Mouse (Mus musculus) midbrain, postnatal 0 days (tissue): Measurements from ENCODE around the gene Ablim2. TPM values are rescaled to one million over a fixed set of nuclear protein-coding genes. Genes with fewer than 3 reads are reported as not detected.

Experiments
- ATAC-seq: fragments of 200-750 bp; cut with Nextera tagmentation; 2 replicates; pipeline ENCODE4 v1.8.0; 2017; ENCODE audit warnings: moderate number of reproducible peaks, mild to moderate bottlenecking, moderate TSS enrichment, moderate library complexity; ENCODE audit not compliant: low FRiP score
- DNase-seq: peaks from one replicate; pipeline ENCODE4 v3.0.0-alpha.2; 2015; ENCODE audit warnings: low spot score
- H3K27ac ChIP-seq: fragments of 300-500 bp; sonication (generic); 2 replicates; pipeline ENCODE4 v1.5.1; 2014; ENCODE audit warnings: low read depth, mild to moderate bottlenecking, low read length, mixed read lengths
- H3K27me3 ChIP-seq: fragments of 300-500 bp; sonication (generic); 2 replicates; pipeline ENCODE4 v1.6.1; 2014; ENCODE audit warnings: low read length, control low read depth, mixed read lengths; ENCODE audit not compliant: insufficient read depth
- H3K36me3 ChIP-seq: fragments of 300-500 bp; sonication (generic); 2 replicates; pipeline ENCODE4 v1.6.1; 2014; ENCODE audit warnings: low read length, control low read depth, mixed read lengths; ENCODE audit not compliant: insufficient read depth
- H3K4me1 ChIP-seq: fragments of 300-500 bp; sonication (generic); 2 replicates; pipeline ENCODE4 v1.6.1; 2014; ENCODE audit warnings: mild to moderate bottlenecking, control low read depth, antibody characterized with exemption, low read length, mixed read lengths; ENCODE audit not compliant: insufficient read depth
- H3K4me2 ChIP-seq: fragments of 300-500 bp; sonication (generic); 2 replicates; pipeline ENCODE4 v1.6.1; 2014; ENCODE audit warnings: low read depth, mild to moderate bottlenecking, low read length, mixed read lengths; ENCODE audit not compliant: poor library complexity, severe bottlenecking
- H3K4me3 ChIP-seq: fragments of 300-500 bp; sonication (generic); 2 replicates; pipeline ENCODE4 v1.5.1; 2014; ENCODE audit warnings: low read depth, mild to moderate bottlenecking, low read length, moderate library complexity
- H3K9ac ChIP-seq: fragments of 300-500 bp; sonication (generic); replicated peaks from 2 replicates; pipeline ENCODE4 v1.6.1; 2014; ENCODE audit warnings: mild to moderate bottlenecking, low read length, moderate library complexity, mixed read lengths; ENCODE audit not compliant: poor library complexity, severe bottlenecking
- H3K9me3 ChIP-seq: fragments of 300-500 bp; sonication (generic); 2 replicates; pipeline ENCODE4 v1.6.1; 2016; ENCODE audit warnings: low read length, control low read depth
- CTCF ChIP-seq: IDR thresholded peaks from 2 replicates; pipeline ENCODE4 v1.5.1; 2016; ENCODE audit warnings: antibody characterized with exemption, mild to moderate bottlenecking
- WGBS: fragments of 180-500 bp; shearing (Covaris S2); extraction: QIAGEN DNeasy Blood & Tissue Kit; methylation state at CpG from one replicate; pipeline ENCODE4 v1.1.7; 2014; 5-methylcytosine and 5-hydroxymethylcytosine counted together
- polyA plus RNA-seq: library from polyadenylated mRNA; unstranded; fragments of >200 nt; fragmentation: Nextera tagmentation; extraction: Ambion mirVana; gene quantifications from 2 replicates; pipeline ENCODE4 v1.2.1, GENCODE M21; 2015
- total RNA-seq: library from RNA; depleted of rRNA; stranded (reverse); fragments of >200 nt; gene quantifications from 2 replicates; pipeline ENCODE4 v1.2.3, GENCODE M21; 2014

Gene Ablim2
- total and polyA plus RNA-seq, 2 experiments from 2014 or later: 32.2 to 44.9 TPM

GRCm38 (mm10) chr5:35826465-35826864 is 68.8 kb downstream of the Ablim2 start:
- ATAC-seq: no peak
- H3K9me3 ChIP-seq: no peaks in the 10 kb centered on the region
- no peaks in the 10 kb centered on the region for H3K4me1 ChIP-seq
- peaks cover 8% of the 10 kb centered on the region; the same call in 1 of the 2 replicates for H3K36me3 ChIP-seq
- H3K27ac ChIP-seq: no peak overlapping the region
- H3K9ac ChIP-seq: no peak overlapping the region
- no peak for DNase-seq
- TF ChIP-seq CTCF: 0 out of 2 replicates have a peak, but pooled peaks have one; percentile 17
- no peak overlapping the region for H3K4me3 ChIP-seq
- no peak overlapping the region for H3K4me2 ChIP-seq
- WGBS: 73% methylated on average over 5 of the region's 5 CpGs
- H3K27me3 ChIP-seq: no peaks in the 10 kb centered on the region

- Histone ChIP-seq H3K9ac (no peak overlapping the region), H3K9me3 (no peaks in the 10 kb centered on the region), H3K4me2 (no peak overlapping the region), H3K27ac (no peak overlapping the region), H3K4me3 (no peak overlapping the region), H3K27me3 (no peaks in the 10 kb centered on the region), H3K36me3 (peaks cover 5% of the 10 kb centered on the region; the same call in 1 of the 2 replicates), H3K4me1 (no peaks in the 10 kb centered on the region)
- TF ChIP-seq CTCF: no peak
- DNase-seq: peak; percentile 69
- ATAC-seq: peak; percentile 65
- WGBS: 41% methylated on average over 14 of the region's 14 CpGs
Measured at GRCm38 (mm10) chr5:35827075-35827474, 69.4 kb downstream of the Ablim2 start.

GRCm38 (mm10) chr5:35827856-35828255 is 70.2 kb downstream of the Ablim2 start:
- no peaks in the 10 kb centered on the region for H3K4me1 ChIP-seq
- WGBS: 88% methylated on average over 5 of the region's 5 CpGs
- no peak for TF ChIP-seq CTCF
- H3K27me3 ChIP-seq: no peaks in the 10 kb centered on the region
- DNase-seq: no peak
- H3K36me3 ChIP-seq: peaks cover 10% of the 10 kb centered on the region; the same call in 1 of the 2 replicates
- no peak overlapping the region for H3K4me3 ChIP-seq
- no peaks in the 10 kb centered on the region for H3K9me3 ChIP-seq
- H3K27ac ChIP-seq: no peak overlapping the region
- H3K4me2 ChIP-seq: no peak overlapping the region
- ATAC-seq: no peak
- no peak overlapping the region for H3K9ac ChIP-seq

GRCm38 (mm10) chr5:35830101-35830500 is 72.4 kb downstream of the Ablim2 start:
- Histone ChIP-seq H3K4me3 (no peak overlapping the region), H3K9me3 (no peaks in the 10 kb centered on the region), H3K27me3 (no peaks in the 10 kb centered on the region), H3K9ac (no peak overlapping the region), H3K27ac (no peak overlapping the region), H3K4me2 (no peak overlapping the region), H3K36me3 (peaks cover 13% of the 10 kb centered on the region), H3K4me1 (no peaks in the 10 kb centered on the region)
- WGBS: 68% methylated on average over 3 of the region's 3 CpGs
- peak; percentile 60 for DNase-seq
- ATAC-seq: peak; percentile 39; the same call in 1 of the 2 replicates
- no peak for TF ChIP-seq CTCF

- no peak overlapping the region for H3K4me2 ChIP-seq
- DNase-seq (no peak), ATAC-seq (no peak)
- no peaks in the 10 kb centered on the region for H3K27me3 ChIP-seq
- H3K9ac ChIP-seq: no peak overlapping the region
- WGBS: 85% methylated on average over 4 of the region's 4 CpGs
- H3K9me3 ChIP-seq: no peaks in the 10 kb centered on the region
- no peak overlapping the region for H3K27ac ChIP-seq
- H3K36me3 ChIP-seq: peaks cover 15% of the 10 kb centered on the region
- no peak overlapping the region for H3K4me3 ChIP-seq
- no peaks in the 10 kb centered on the region for H3K4me1 ChIP-seq
- TF ChIP-seq CTCF: no peak
Measured at GRCm38 (mm10) chr5:35833881-35834280, 76.2 kb downstream of the Ablim2 start.

GRCm38 (mm10) chr5:35836992-35837391 is 79.3 kb downstream of the Ablim2 start:
- H3K36me3 ChIP-seq: peaks cover 26% of the 10 kb centered on the region
- no peaks in the 10 kb centered on the region for H3K9me3 ChIP-seq
- H3K27me3 ChIP-seq: no peaks in the 10 kb centered on the region
- ATAC-seq (no peak), DNase-seq (no peak)
- H3K27ac ChIP-seq: no peak overlapping the region
- H3K4me1 ChIP-seq: no peaks in the 10 kb centered on the region
- H3K9ac ChIP-seq: no peak overlapping the region
- H3K4me2 ChIP-seq: no peak overlapping the region
- H3K4me3 ChIP-seq: no peak overlapping the region
- WGBS: 92% methylated on average over 15 of the region's 15 CpGs
- no peak for TF ChIP-seq CTCF
